Mouse (Mus musculus) megakaryocyte-erythroid progenitor cell, adult 5-6 weeks (primary cell): ENCODE measurements around the gene Dennd2c. TPM values are rescaled to one million over a fixed set of nuclear protein-coding genes. Genes with fewer than 3 reads are reported as not detected.
A peak's percentile ranks its signal among the peaks of the same experiment; 100 is the strongest.

ENCODE experiments used
- ATAC-seq: replicated peaks from 2 replicates; pipeline ENCODE4 v1.8.0; 2016; ENCODE audit warnings: mild to moderate bottlenecking, inconsistent platforms; ENCODE audit not compliant: severe bottlenecking, poor library complexity, low FRiP score, low TSS enrichment
- total RNA-seq, 2 experiments: library from RNA; stranded (forward) in 1 of 2; stranded (reverse) in 1 of 2; fragments of 200-1000, 215-1000 nt in 1 of 2; fragments of >200 nt in 1 of 2; fragmentation: Nextera tagmentation in 1 of 2; gene quantifications; 2 replicates each; pipeline ENCODE4 v1.2.3; 2014 to 2017

Dennd2c gene
- 4.0 and 4.9 TPM in 2 replicates for total RNA-seq (2014; fragmentation: Nextera tagmentation)
- total RNA-seq (2017): 2.0 and 2.4 TPM in 2 replicates

DNA sequence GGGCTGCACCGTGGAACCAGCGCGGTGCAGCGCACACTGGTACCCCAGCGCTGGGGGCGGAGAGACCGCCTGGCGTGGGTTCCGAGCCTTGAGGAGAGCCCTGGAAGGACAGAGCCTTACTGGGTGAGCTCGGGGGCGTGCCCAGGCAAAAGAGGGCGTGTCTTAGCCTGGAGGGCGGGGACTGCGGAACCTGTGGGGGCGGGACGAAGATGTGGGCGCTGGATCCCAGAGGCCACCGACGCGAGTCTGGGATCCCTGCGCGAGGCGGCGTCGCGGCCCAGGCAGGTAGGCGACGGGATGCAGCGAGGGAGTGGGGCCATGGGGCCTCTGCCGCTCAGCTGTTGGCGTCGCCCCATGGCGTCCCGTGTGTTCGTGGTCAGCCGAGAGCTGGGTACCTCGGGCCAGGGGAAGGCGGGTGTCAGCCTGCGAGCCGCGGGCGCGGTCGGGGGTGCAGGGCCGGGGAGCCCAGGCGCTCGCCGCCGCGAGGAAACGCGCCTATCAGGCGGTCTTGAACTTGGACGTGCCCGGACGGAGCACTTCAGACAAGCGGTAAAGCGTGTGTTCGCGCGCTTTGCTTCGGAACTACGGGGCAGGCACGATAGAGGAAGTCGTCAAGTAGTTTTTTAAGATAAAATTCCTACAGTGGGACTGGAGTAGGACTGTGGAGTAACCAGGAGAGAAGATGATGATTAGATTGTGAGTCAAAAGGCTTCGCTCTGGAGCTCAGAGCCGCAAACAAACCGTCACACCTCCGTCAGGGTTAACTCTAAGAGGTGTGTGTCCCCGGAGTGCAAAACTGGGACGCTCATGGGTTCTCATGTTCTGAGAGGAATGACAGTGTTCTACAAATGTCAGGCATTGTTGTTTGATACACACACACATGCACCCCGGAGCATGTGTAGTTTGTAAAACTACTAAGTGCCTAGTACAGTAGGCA lies at the start of gene Dennd2c:
Gene Dennd2c, plus strand, starts transcription at position 151 of the 937 bp plus-strand sequence.
- peak; percentile 98 for ATAC-seq

DNA sequence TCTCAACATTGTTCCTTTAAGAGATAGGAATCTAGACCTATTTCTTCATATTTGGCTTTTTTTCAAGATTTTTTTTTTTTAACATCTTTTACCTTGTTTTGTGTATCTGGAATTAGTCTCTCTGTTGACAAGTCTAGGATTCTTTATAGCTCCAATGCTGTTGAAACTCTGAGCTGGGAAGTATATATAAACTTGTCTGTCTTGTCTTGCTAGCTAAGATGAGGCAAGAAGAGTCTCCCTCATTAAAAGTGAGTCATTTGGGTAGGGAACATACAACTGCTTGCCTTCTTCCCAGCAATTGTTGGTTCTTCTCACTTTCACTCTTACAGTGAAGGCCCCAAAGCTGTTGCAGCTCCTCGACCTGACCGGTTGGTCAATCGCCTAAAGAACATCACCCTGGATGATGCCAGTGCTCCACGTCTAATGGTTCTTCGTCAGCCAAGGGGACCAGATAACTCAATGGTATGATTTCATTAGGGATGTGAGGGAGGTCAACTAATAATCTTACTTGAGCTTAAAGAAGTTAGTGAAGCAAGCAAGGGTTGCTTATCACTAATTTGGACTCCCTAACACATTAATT lies 46.3 kb upstream of the Dennd2c start:
- no peak for ATAC-seq

DNA sequence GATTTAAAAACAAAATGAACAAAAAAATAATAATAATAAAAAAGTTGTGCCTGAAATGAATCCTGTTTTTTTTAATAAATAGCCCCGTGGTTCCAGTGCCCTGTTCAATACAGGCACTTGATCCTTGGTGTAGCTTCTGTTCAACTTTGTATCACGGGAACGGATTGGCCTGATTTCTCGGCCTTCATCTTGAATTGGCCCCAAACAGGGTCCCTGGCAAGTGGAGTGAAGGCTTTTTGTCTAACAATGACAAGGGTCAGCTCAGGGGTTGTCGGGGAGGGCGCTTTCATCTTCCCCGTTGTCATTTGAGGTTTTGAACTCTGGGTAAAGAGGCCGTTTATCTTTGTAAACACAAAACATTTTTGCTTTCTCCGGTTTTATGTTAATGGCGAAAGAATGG lies 44.7 kb upstream of the Dennd2c start:
- peak; percentile 35 for ATAC-seq

DNA sequence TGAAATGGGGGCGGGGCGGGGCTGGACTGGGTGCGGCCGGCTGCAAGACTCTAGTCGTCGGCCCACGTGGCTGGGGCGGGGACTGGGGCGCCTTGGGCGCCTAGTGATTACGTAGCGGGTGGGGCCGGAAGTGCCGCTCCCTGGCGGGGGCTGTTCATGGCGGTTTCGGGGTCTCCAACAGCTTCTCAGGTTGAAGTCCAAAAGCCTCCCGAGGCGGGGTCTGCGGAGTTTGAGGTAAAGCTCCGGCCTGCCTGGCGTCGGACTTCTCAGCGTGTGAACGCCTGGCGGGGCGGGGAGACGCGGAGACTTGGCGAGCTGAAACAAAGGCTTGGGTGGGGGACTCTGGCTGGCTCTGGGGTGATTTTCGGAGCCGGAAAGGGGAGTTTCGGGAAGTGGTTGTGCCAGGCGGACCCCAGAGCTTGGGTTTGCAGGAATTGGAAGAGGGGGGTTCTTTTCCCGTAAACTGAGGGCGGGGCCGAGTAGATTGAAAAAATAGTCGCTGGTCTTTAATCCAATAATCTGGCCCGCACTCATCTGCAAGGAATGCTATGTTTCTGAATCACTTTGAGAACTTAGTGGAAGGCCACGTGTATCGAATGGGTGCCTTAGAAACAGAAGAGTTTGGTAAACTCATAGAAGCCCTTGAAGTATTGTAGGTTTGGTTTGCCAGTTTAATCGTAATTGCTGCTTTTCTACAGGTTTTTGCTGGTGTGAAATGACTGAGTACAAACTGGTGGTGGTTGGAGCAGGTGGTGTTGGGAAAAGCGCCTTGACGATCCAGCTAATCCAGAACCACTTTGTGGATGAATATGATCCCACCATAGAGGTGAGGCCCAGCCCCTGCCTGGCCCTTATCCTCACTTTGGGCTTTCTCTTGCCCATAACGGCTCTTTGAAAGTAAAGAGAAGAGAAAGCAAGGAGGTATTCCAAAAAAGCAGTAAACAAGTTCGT lies 43.9 kb upstream of the Dennd2c start, which contains the start of gene Nras:
Gene Nras, plus strand, starts transcription at position 79 of the 951 bp plus-strand sequence.
- peak; percentile 98 for ATAC-seq

DNA sequence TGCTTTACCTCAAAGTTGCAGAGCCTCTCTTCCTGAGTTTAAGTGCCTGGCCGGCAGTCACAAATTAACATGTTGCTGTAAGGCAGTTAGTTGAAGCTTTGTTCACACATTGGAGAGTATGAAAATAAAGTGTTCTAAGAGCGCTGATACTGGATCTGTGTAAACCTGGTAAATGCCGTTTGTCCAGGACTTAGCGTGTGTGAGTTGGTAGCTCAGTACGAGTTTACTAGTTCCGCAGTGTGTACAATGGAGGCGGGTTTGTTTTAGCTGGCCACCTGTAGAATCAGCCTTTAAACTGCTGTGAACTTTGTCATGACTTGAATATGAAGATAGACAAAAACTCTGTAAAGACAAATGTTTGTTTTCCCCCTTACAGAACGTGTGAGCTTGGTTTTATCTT lies 35.5 kb upstream of the Dennd2c start:
- no peak for ATAC-seq

DNA sequence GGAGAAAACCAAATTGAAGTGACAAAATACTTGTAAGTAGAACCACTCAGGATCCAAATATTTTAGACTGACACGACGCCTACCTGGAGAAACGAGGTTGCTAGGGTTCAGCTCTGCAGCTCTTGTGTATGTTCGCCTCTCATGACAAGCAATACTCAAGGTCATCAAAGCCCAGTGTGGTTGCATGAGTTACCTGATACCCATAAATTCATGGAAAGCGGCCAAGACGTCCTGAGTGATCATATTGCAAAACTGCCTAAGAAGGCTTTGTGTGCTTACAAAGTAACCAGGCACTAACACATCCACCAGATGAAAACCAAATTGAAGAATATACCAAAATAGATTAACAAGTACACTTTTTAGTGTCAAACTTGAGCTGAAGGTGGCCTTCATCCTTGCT lies 33.4 kb upstream of the Dennd2c start:
- no peak for ATAC-seq

DNA sequence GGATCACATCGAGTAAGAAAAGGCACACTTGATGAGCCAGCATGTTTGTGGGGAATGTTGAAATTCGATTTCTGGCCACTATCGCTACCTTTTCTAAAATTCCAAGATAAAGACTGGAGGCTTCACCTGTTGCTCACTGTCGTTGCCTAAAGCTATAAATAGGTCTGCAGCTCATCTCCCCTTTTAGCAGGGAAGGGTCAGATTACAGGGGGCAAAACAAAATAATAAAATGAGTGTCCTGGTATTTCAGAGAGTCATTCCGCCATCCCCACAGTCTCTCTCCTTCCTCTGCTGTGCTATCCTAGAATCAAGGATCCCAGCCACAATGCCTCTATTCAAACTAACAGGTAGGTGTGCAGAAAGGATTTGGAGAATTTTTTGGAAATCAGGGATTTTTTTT lies 28.6 kb upstream of the Dennd2c start, which contains the start of gene Ampd1:
Gene Ampd1, plus strand, starts transcription at position 244 of the 400 bp plus-strand sequence.
- no peak for ATAC-seq

DNA sequence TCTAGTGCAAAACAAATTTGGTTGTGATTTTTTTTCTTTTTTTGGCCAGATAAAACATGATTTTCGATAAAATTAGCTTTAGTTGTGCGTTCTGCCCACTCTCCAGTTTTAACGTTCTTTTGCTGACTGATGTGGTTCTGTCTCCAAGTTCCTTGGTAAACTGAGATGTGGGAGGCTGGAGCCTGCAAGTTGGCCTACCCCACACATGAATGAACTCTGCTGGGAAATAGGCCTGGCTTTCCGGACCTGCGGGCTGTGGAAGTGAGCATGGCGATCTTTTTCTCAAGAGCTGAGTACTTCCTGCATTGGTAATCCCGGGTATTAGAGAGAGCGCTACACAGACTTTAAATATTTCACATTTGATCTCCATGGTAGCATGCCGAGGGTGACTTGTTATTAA lies 26.5 kb upstream of the Dennd2c start:
- no peak for ATAC-seq

DNA sequence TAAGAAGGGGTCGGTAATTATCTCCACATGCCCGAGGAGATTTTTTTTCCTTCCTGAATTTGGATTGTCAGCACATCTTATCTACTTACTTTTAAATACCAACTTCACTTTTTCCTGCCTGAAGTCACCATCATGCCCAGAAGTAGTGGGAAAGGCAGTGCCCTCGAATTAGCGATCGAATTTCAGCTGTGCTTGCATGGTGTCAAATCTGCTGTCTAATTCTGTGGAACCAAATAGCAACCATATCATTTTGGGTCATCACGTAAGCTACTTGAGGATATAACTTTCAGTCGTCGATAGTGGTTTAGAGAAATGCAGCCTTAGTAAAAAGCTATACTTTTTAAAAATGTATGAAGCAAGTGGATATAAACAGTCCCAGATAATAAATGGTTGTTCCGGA lies 25.9 kb upstream of the Dennd2c start:
- ATAC-seq: no peak

DNA sequence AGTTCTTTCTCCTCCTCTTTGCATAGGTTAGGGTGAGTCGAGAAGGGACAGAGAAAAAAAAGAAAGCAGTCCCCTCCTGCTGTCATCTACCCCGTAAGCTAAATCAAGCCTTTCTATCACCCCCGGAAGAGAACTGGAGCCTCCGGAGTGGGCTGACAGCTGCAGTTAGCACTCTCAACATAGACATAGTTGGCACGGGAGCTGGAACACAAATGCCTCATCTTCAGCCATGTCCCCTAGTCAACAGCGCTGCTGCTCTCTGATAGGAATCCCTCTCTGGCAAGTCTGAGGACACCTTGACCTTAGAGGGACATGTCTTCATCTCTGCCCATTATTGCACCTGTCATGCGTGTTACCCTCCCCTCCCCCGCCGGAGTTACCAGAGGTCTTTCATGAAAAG lies 23.1 kb upstream of the Dennd2c start:
- no peak for ATAC-seq

DNA sequence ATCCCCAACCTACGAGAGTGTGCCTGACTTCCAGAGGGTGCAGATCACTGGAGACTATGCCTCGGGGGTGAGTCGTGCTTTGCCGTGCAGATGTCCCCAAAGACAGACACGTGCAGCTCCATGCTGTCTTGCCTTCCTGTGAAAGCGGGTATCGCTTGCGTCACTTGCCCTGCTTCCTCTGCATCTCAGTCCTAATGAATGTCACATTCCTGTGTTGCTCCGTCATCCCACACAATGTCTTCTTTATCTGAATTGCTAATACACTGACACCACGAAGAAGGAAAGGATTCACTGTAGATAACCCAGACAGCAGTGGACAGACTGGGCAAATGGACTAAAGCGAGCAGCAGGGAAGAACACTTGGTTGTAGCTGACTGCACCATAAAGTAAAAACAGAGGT lies 21.4 kb upstream of the Dennd2c start:
- no peak for ATAC-seq

DNA sequence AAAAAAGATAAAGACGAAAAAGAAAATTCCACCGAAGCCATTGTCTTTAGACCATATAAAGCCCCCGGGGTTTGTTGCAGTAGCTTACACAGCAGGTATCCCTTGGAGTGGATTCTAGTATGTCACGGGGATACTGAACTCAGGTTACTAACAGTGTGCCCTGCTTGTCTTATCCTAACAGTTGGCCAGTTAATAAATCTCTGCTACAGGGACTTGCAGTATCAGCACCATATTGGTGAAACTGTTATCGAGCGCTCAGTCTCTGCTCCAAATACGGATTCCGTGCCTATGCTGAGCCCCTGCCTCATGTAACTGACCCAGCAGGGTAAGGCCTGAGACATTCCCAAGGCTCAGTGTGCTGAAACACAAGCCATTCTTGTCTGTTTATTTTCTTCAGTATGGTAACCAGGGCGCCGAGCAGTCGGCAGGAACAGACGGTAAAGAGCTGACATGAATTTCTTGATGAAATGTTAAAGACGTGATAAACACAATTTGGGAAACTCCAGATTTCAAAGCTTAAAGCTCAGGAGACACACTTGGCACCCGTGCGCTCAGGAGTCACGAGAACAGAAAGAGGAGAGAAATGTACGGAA lies 20.4 kb upstream of the Dennd2c start:
- no peak for ATAC-seq

DNA sequence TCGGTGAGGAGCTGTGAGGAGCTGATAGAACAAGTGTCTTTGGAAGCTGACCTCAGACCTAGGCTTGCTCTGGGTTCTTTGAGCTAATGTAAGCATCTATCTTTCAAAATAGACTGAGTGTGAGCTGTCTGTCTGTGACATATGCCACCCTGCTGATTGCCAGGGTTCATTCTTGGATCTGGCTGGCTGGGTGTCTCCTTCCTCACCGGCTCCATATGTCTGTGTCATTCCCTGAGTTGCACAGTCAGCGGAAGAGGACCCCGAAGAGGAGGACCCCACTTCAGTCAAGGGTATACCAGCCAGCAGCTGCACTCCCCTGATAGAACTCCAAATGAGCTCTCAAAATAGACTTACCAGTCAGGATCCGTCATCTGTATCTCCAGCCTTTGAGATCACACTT lies 19.6 kb upstream of the Dennd2c start:
- no peak for ATAC-seq

DNA sequence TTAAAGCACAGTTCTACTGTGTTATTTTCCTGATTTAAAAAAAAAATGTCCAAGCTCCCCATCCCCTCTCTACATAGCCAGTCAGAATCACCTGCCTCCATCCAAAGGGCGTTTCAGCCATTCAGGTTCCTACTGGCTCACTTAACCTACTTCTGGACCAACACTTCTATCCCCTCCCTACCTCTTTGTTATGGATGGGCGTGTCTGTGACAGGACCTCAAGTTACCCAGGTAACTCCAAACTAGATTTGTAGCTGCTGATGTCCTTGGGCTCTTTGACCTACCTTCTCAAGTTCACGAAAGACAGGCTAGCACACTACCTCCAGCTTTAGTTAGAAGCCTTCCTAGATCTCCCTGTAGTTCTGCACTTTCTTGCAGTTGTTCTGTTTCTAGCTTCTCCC lies 16.4 kb upstream of the Dennd2c start:
- ATAC-seq: no peak

DNA sequence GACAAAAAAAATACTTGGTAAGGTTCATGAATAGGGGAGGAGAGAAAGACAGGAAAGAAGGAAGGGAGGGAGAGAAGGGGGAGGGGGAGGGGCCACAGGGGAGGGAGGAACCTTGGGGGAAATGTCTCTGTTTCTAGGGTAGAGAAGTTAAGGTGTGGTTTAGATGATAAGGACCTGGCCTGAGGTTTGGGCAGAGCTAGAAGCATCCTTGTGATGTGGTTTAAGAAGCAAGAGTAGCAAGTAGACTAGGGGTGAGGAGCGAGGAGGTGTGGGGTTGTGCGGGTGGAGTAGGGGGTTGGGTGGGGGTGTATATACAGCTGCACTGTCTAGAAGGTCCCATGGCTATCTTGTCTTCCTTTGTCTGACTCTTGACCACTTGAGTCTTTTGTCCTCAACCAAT lies 10.7 kb upstream of the Dennd2c start:
- ATAC-seq: no peak

DNA sequence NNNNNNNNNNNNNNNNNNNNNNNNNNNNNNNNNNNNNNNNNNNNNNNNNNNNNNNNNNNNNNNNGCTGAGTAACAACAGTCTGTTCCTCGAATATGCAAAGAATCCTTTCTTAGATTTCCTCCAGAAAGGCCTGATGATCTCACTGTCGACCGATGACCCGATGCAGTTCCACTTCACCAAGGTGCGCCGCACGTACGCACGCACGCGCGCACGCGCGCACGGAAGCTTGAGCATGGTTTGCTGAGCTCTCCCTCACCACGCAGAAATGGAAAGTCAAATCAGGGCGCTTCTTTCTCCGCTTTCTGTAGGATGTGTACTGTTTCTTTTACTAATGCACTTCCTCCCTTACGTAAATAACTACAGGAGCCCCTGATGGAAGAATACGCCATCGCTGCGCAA lies 3.7 kb upstream of the Dennd2c start:
- ATAC-seq: no peak

DNA sequence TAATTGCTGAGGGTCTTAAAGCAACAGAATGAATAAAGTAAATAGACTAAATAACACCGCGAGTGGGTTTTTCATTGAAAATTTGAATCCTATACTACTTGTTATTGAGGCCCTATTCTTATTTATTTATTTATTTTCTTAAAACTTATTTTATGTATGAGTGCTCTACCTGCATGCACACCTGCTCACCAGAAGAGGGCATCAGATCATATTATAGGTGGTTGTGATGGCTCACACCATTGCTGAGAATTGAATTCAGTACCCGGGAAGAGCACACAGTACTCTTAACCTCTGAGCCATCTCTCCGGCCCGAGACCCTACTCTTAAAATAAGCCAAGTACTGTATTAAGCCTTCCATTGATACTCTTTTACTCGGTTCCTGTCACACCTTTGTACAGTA lies 2.7 kb upstream of the Dennd2c start:
- ATAC-seq: no peak

DNA sequence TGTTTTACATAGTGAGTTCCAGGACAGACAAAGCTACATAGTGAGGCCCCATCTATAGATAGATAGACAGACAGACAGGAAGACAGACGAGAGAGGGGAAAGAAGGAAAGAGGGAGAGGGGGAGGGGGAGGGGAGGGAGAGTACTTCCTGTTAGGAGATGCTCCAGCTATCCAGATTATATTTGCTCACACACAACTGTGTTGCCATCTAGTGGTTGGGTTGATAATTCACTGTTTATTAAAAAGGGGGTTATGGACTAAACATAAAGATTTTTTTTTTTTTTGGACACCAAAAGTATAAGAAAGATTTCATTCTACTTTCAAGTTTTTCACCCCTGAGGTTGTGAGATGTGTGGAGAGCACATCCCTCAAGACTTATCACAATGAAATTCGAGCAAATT lies 1.7 kb upstream of the Dennd2c start:
- no peak for ATAC-seq

DNA sequence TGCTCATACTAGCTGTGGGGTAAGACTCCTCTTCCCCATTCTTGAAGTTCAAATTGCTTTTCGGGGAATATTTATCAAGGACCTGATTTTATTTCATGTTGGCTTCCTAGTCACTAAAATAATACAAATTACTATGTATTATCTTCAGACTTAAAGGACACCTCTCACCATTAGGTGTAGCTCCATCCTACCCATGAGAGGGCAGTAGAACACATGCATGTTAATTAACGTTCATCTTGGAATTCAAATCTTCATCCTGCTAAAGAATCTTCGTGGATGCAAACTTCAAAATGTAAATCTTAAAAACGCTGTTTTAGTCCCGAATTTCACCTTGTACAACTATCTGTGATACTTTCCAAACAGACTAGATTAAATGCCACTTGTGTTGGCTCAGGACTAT lies 1.2 kb upstream of the Dennd2c start:
- ATAC-seq: no peak
